Mouse (Mus musculus) hindbrain, embryonic 15.5 days (tissue): ENCODE results near the gene Nol3. TPM values are rescaled to one million over a fixed set of nuclear protein-coding genes. Genes with fewer than 3 reads are reported as not detected.

ENCODE experiments used
- ATAC-seq: fragments of 200-750 bp; cut with Nextera tagmentation; 2 replicates; pipeline ENCODE4 v1.8.0; 2017; ENCODE audit warnings: low read depth, moderate number of reproducible peaks, moderate TSS enrichment; ENCODE audit not compliant: low FRiP score
- H3K27ac ChIP-seq: fragments of 300-500 bp; sonication (generic); replicated peaks from 2 replicates; pipeline ENCODE4 v1.5.1; 2015; ENCODE audit warnings: mild to moderate bottlenecking, inconsistent platforms
- H3K27me3 ChIP-seq: fragments of 300-500 bp; sonication (generic); 2 replicates; pipeline ENCODE4 v1.6.1; 2015; ENCODE audit warnings: control low read depth, inconsistent platforms
- H3K36me3 ChIP-seq: fragments of 300-500 bp; sonication (generic); 2 replicates; pipeline ENCODE4 v1.6.1; 2015; ENCODE audit warnings: control low read depth, inconsistent platforms
- H3K4me1 ChIP-seq: fragments of 300-500 bp; sonication (generic); replicated peaks from 2 replicates; pipeline ENCODE4 v1.6.1; 2015; ENCODE audit warnings: control low read depth, inconsistent platforms
- H3K4me2 ChIP-seq: fragments of 300-500 bp; sonication (generic); 2 replicates; pipeline ENCODE4 v1.6.1; 2015; ENCODE audit warnings: moderate library complexity, mild to moderate bottlenecking, inconsistent platforms
- H3K4me3 ChIP-seq: fragments of 300-500 bp; sonication (generic); 2 replicates; pipeline ENCODE4 v1.5.1; 2015; ENCODE audit warnings: mild to moderate bottlenecking, inconsistent platforms
- H3K9ac ChIP-seq: fragments of 300-500 bp; sonication (generic); 2 replicates; pipeline ENCODE4 v1.6.1; 2015; ENCODE audit warnings: inconsistent platforms
- H3K9me3 ChIP-seq: fragments of 300-500 bp; sonication (generic); 2 replicates; pipeline ENCODE4 v1.6.1; 2016; ENCODE audit warnings: control low read depth, inconsistent platforms
- WGBS: fragments of 180-500 bp; shearing (Covaris S2); methylation state at CpG from one replicate; pipeline ENCODE4 v1.1.7; 2015; 5-methylcytosine and 5-hydroxymethylcytosine counted together
- microRNA counts: library from miRNA; unstranded; fragments of <30 nt; microRNA quantifications from one replicate; lab custom pipeline; 2016
- microRNA-seq: library from miRNA; unstranded; fragments of <30 nt; microRNA quantifications from one replicate; pipeline ENCODE4, GENCODE M21; 2016
- polyA plus RNA-seq: library from polyadenylated mRNA; unstranded; fragments of >200 nt; fragmentation: Nextera tagmentation; extraction: Ambion mirVana; gene quantifications from 2 replicates; pipeline ENCODE4 v1.2.1, GENCODE M21; 2015

The Nol3 gene
- polyA plus RNA-seq, 1 experiment from 2014 or later: 5.7 TPM

GRCm38 (mm10) chr8:105317941-105318340 lies 42.0 kb downstream of the Nol3 start:
- Histone ChIP-seq H3K27ac (no peak overlapping the region), H3K36me3 (peaks cover 49% of the 10 kb centered on the region), H3K27me3 (no peaks in the 10 kb centered on the region), H3K4me1 (no peaks in the 10 kb centered on the region), H3K4me2 (no peak overlapping the region), H3K9me3 (no peaks in the 10 kb centered on the region), H3K9ac (no peak overlapping the region), H3K4me3 (no peak overlapping the region)
- no peak for ATAC-seq
- 72% methylated on average over 4 of the region's 4 CpGs for WGBS

- no peak overlapping the region for H3K27ac ChIP-seq
- H3K4me3 ChIP-seq: no peak overlapping the region
- H3K4me2 ChIP-seq: no peak overlapping the region
- no peak overlapping the region for H3K9ac ChIP-seq
- no peaks in the 10 kb centered on the region for H3K4me1 ChIP-seq
- peaks cover 41% of the 10 kb centered on the region for H3K36me3 ChIP-seq
- no peak for ATAC-seq
- H3K9me3 ChIP-seq: no peaks in the 10 kb centered on the region
- 91% methylated on average over 11 of the region's 11 CpGs for WGBS
- H3K27me3 ChIP-seq: no peaks in the 10 kb centered on the region
Measured at GRCm38 (mm10) chr8:105318662-105319190, 42.8 kb downstream of the Nol3 start.

- H3K9ac ChIP-seq: no peak overlapping the region
- H3K27me3 ChIP-seq: no peaks in the 10 kb centered on the region
- H3K9me3 ChIP-seq: no peaks in the 10 kb centered on the region
- H3K4me1 ChIP-seq: peaks cover 24% of the 10 kb centered on the region
- 91% methylated on average over 4 of the region's 4 CpGs for WGBS
- no peak overlapping the region for H3K4me2 ChIP-seq
- H3K27ac ChIP-seq: no peak overlapping the region
- ATAC-seq: no peak
- no peak overlapping the region for H3K4me3 ChIP-seq
- H3K36me3 ChIP-seq: peaks cover 18% of the 10 kb centered on the region
Measured at GRCm38 (mm10) chr8:105323183-105323582, 47.2 kb downstream of the Nol3 start.

GRCm38 (mm10) chr8:105325641-105326093 lies 49.7 kb downstream of the Nol3 start:
- under 1% methylated on average over 12 of the region's 12 CpGs for WGBS
- Histone ChIP-seq H3K27me3 (no peaks in the 10 kb centered on the region), H3K9ac (peak overlapping the region; percentile 87), H3K4me3 (peak overlapping the region; percentile 68), H3K9me3 (no peaks in the 10 kb centered on the region), H3K4me1 (peaks cover 24% of the 10 kb centered on the region), H3K27ac (peak overlapping the region; percentile 83), H3K36me3 (peaks cover 31% of the 10 kb centered on the region), H3K4me2 (peak overlapping the region; percentile 90)
- ATAC-seq: peak; percentile 65

- ATAC-seq: peak; percentile 94
- Histone ChIP-seq H3K4me3 (peak within 1 kb of the TSS; percentile 68), H3K4me2 (peak within 1 kb of the TSS; percentile 90), H3K9me3 (no peaks in the 10 kb centered on the region), H3K27me3 (no peaks in the 10 kb centered on the region), H3K9ac (peak within 1 kb of the TSS; percentile 87), H3K36me3 (peaks cover 36% of the 10 kb centered on the region), H3K27ac (peak within 1 kb of the TSS; percentile 83), H3K4me1 (peaks cover 24% of the 10 kb centered on the region)
- WGBS: under 1% methylated on average over 36 of the region's 36 CpGs
Measured at GRCm38 (mm10) chr8:105326141-105326672, 50.3 kb downstream of the Nol3 start, which contains the start of the genes Lrrc29 and Tmem208. Gene Lrrc29, minus strand, starts transcription at chr8:105326278. Gene Tmem208, plus strand, starts transcription at chr8:105326354.

- no peaks in the 10 kb centered on the region for H3K27me3 ChIP-seq
- H3K27ac ChIP-seq: peak overlapping the region; percentile 83
- H3K4me1 ChIP-seq: peaks cover 24% of the 10 kb centered on the region
- ATAC-seq: no peak
- WGBS: 43% methylated on average over 6 of the region's 6 CpGs
- H3K9me3 ChIP-seq: no peaks in the 10 kb centered on the region
- H3K9ac ChIP-seq: peak overlapping the region; percentile 87
- peaks cover 44% of the 10 kb centered on the region for H3K36me3 ChIP-seq
- H3K4me3 ChIP-seq: peak overlapping the region; percentile 68
- H3K4me2 ChIP-seq: peak overlapping the region; percentile 90
Measured at GRCm38 (mm10) chr8:105326968-105327367, 51.0 kb downstream of the Nol3 start.

- H3K4me3 ChIP-seq: no peak overlapping the region
- no peaks in the 10 kb centered on the region for H3K9me3 ChIP-seq
- ATAC-seq: no peak
- peaks cover 41% of the 10 kb centered on the region for H3K36me3 ChIP-seq
- no peaks in the 10 kb centered on the region for H3K27me3 ChIP-seq
- no peak overlapping the region for H3K9ac ChIP-seq
- no peak overlapping the region for H3K27ac ChIP-seq
- H3K4me2 ChIP-seq: no peak overlapping the region
- 97% methylated on average over 12 of the region's 12 CpGs for WGBS
- H3K4me1 ChIP-seq: peaks cover 13% of the 10 kb centered on the region
Measured at GRCm38 (mm10) chr8:105330325-105330724, 54.4 kb downstream of the Nol3 start.

GRCm38 (mm10) chr8:105331469-105331868 lies 55.5 kb downstream of the Nol3 start:
- H3K4me1 ChIP-seq: peaks cover 10% of the 10 kb centered on the region
- no peak overlapping the region for H3K4me2 ChIP-seq
- H3K36me3 ChIP-seq: peaks cover 41% of the 10 kb centered on the region
- 94% methylated on average over 22 of the region's 22 CpGs for WGBS
- no peak overlapping the region for H3K4me3 ChIP-seq
- H3K9me3 ChIP-seq: no peaks in the 10 kb centered on the region
- H3K27ac ChIP-seq: no peak overlapping the region
- no peak for ATAC-seq
- no peak overlapping the region for H3K9ac ChIP-seq
- no peaks in the 10 kb centered on the region for H3K27me3 ChIP-seq

MicroRNA genes within 50 kb of the gene (microRNA counts, 519-probe panel; counts per million panel counts)
- microRNA mmu-miR-328 (lab: Ali Mortazavi, UCI): 2,751 counts per million, percentile 52 among the panel's probes with 10 or more counts

Small RNA genes lying within 50 kb of the gene (microRNA-seq; reads per million reads assigned to microRNA genes)
- gene Gm27320 (not detected), gene Mir328 (305 reads per million, percentile 65 among the genes with 10 or more reads in this experiment)

Other genes starting within 250 kb of the Nol3 start
- not detected in 2 replicates for gene Ces3a, start 227.5 kb upstream of the Nol3 start, polyA plus RNA-seq
- gene Ces3b, start 192.4 kb upstream of the Nol3 start, polyA plus RNA-seq: not detected in 2 replicates
- gene Ces4a, start 144.3 kb upstream of the Nol3 start, polyA plus RNA-seq: 0.13 TPM in 1 of 2 replicates, not detected in the other
- gene Cbfb, start 105.5 kb upstream of the Nol3 start, polyA plus RNA-seq: 28.8 and 29.0 TPM in 2 replicates
- gene D230025D16Rik, start 51.0 kb upstream of the Nol3 start, polyA plus RNA-seq: 28.5 and 29.2 TPM in 2 replicates
- 9.9 TPM in 2 replicates for gene B3gnt9, start 21.0 kb upstream of the Nol3 start, polyA plus RNA-seq
- gene Tradd, start 11.5 kb upstream of the Nol3 start, polyA plus RNA-seq: 18.3 and 19.3 TPM in 2 replicates
- 1.3 and 1.6 TPM in 2 replicates for gene Fbxl8, start 11.5 kb upstream of the Nol3 start, polyA plus RNA-seq
- gene Hsf4, start 6.3 kb upstream of the Nol3 start, polyA plus RNA-seq: 0.54 and 0.76 TPM in 2 replicates
- gene 4931428F04Rik, start 13.7 kb downstream of the Nol3 start, polyA plus RNA-seq: 124 and 146 TPM in 2 replicates
- 11.6 and 14.2 TPM in 2 replicates for gene Exoc3l, start 20.0 kb downstream of the Nol3 start, polyA plus RNA-seq
- 44.0 and 51.0 TPM in 2 replicates for gene E2f4, start 21.5 kb downstream of the Nol3 start, polyA plus RNA-seq
- gene Elmo3, start 29.5 kb downstream of the Nol3 start, polyA plus RNA-seq: 1.3 and 1.5 TPM in 2 replicates
- gene Lrrc29, start 50.1 kb downstream of the Nol3 start, polyA plus RNA-seq: 0.80 and 0.85 TPM in 2 replicates
- gene Tmem208, start 50.2 kb downstream of the Nol3 start, polyA plus RNA-seq: 132 and 143 TPM in 2 replicates
- 0.69 and 0.87 TPM in 2 replicates for gene Fhod1, start 71.8 kb downstream of the Nol3 start, polyA plus RNA-seq
- 11.8 and 13.8 TPM in 2 replicates for gene Slc9a5, start 72.7 kb downstream of the Nol3 start, polyA plus RNA-seq
- 2.2 and 2.8 TPM in 2 replicates for gene Plekhg4, start 97.1 kb downstream of the Nol3 start, polyA plus RNA-seq
- gene Kctd19, start 137.4 kb downstream of the Nol3 start, polyA plus RNA-seq: not detected in 2 replicates
- gene Lrrc36, start 137.4 kb downstream of the Nol3 start, polyA plus RNA-seq: 0.75 and 1.3 TPM in 2 replicates
- gene Tppp3, start 195.4 kb downstream of the Nol3 start, polyA plus RNA-seq: 197 and 207 TPM in 2 replicates
- gene Zdhhc1, start 220.8 kb downstream of the Nol3 start, polyA plus RNA-seq: 39.8 and 41.9 TPM in 2 replicates
- 7.2 and 9.7 TPM in 2 replicates for gene Hsd11b2, start 242.6 kb downstream of the Nol3 start, polyA plus RNA-seq